Mouse (Mus musculus): Measurements from ENCODE around the gene Zfp384. TPM values are rescaled to one million over a fixed set of nuclear protein-coding genes. Genes with fewer than 3 reads are reported as not detected.

Zfp384 gene
- polyA plus RNA-seq (2012; rRNA removed), result 52.2 and 54.3 TPM in 2 replicates

GRCm38 (mm10) chr6:125009129-125009180 lies at the start of gene Zfp384:
TSS of gene Zfp384 (plus strand) at chr6:125009145.
- WGBS, result 0% methylated on average over 3 of the region's 3 CpGs
- DNase-seq (ENCODE audit: low read depth in 1 of 2, low spot score in 2 of 2), result no peak

DNA sequence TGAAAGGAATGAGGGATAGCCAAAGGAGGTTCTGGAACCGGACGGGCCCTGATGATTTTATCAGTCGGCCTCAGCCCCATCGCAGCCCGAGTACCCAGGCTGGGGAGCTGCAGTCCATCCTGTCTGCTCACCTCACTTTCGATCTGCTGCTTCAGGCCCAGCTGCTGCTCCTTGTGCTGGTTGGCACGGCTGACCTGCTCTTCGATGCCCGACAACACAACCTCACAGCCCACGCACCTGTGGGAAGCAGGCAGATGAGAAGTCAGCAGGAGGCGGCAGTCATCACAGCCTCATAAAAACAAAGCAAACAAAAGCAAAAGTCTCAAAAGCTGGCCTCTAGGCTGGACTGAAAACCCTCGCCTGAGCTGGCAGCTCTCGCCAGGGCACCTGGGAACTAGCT lies 49.0 kb upstream of the Zfp384 start:
- peaks cover 16% of the 10 kb centered on the region for H3K36me3 ChIP-seq (ENCODE audit: control insufficient read depth, insufficient read depth, low read length)
- no peak overlapping the region for H3K27ac ChIP-seq (ENCODE audit: insufficient read depth, low read length)
- 96% methylated on average over 13 of the region's 13 CpGs for whole genome bisulfite sequencing
- no peak overlapping the region for H3K4me3 ChIP-seq (ENCODE audit: extremely low read depth, insufficient read depth, insufficient read length)
- no peaks in the 10 kb centered on the region for H3K27me3 ChIP-seq (ENCODE audit: control insufficient read depth, insufficient read depth, low read length)
- peaks cover 6% of the 10 kb centered on the region; the same call in 1 of the 2 replicates for H3K4me1 ChIP-seq (ENCODE audit: control insufficient read depth, insufficient read depth, insufficient read length)
- TF ChIP-seq POLR2A (IDR thresholded peaks at IDR 0.05; ENCODE audit: low read depth, low read length) (no peak), CTCF (IDR thresholded peaks at IDR 0.05; ENCODE audit: extremely low read depth, insufficient read depth, insufficient read length, insufficient replicate concordance) (no peak)
- DNase-seq (ENCODE audit: low read depth in 1 of 2, low spot score in 2 of 2), result no peak

More at GRCm38 (mm10) chr6:125009129-125009180, at the start of gene Zfp384:
- Histone ChIP-seq H3K36me3 (ENCODE audit: control insufficient read depth, insufficient read depth, low read length) (peaks cover 11% of the 10 kb centered on the region; the same call in 1 of the 2 replicates), H3K27me3 (ENCODE audit: control insufficient read depth, insufficient read depth, low read length) (no peaks in the 10 kb centered on the region), H3K4me1 (ENCODE audit: control insufficient read depth, insufficient read depth, insufficient read length) (no peaks in the 10 kb centered on the region; the same call in 1 of the 2 replicates), H3K27ac (ENCODE audit: insufficient read depth, low read length) (peak within 1 kb of the TSS; percentile 99), H3K4me3 (ENCODE audit: extremely low read depth, insufficient read depth, insufficient read length) (peak within 1 kb of the TSS; percentile 82)
- no peak for TF ChIP-seq CTCF (IDR thresholded peaks at IDR 0.05; ENCODE audit: extremely low read depth, insufficient read depth, insufficient read length, insufficient replicate concordance)
- TF ChIP-seq POLR2A (IDR thresholded peaks at IDR 0.05; ENCODE audit: low read depth, low read length), result no peak

- Histone ChIP-seq H3K4me1 (ENCODE audit: control insufficient read depth, insufficient read depth, insufficient read length) (peaks cover 7% of the 10 kb centered on the region; the same call in 1 of the 2 replicates), H3K27me3 (ENCODE audit: control insufficient read depth, insufficient read depth, low read length) (no peaks in the 10 kb centered on the region), H3K27ac (ENCODE audit: insufficient read depth, low read length) (no peak overlapping the region), H3K4me3 (ENCODE audit: extremely low read depth, insufficient read depth, insufficient read length) (no peak overlapping the region), H3K36me3 (ENCODE audit: control insufficient read depth, insufficient read depth, low read length) (peaks cover 16% of the 10 kb centered on the region)
- WGBS, result 96% methylated on average over 12 of the region's 12 CpGs
- no peak for DNase-seq (ENCODE audit: low read depth in 1 of 2, low spot score in 2 of 2)
- TF ChIP-seq CTCF (IDR thresholded peaks at IDR 0.05; ENCODE audit: extremely low read depth, insufficient read depth, insufficient read length, insufficient replicate concordance) (no peak), POLR2A (IDR thresholded peaks at IDR 0.05; ENCODE audit: low read depth, low read length) (no peak)
These were observed 47.9 kb upstream of the Zfp384 start for GRCm38 (mm10) chr6:124961021-124961420.

DNA sequence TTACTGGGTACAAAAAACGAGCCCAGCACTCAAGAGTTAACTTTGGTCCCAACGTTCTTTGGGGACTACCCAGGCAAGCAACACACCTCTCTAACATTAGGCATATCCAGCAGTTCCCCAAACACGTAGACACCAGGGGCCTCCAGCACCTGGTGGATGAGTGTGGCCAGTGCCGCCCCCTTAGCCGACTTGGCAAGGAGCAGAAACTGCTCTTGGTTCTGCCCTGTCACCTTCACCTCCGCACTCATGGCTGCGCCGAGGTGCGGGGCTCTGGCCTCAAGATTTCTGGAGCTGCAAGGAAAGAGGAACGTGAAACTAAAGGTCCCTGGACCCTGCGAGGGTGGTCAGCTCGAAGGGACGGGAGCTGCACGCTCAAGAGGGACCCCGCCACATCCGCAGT lies 44.3 kb upstream of the Zfp384 start:
- H3K4me1 ChIP-seq (ENCODE audit: control insufficient read depth, insufficient read depth, insufficient read length), result peaks cover 7% of the 10 kb centered on the region; the same call in 1 of the 2 replicates
- no peak overlapping the region for H3K27ac ChIP-seq (ENCODE audit: insufficient read depth, low read length)
- H3K36me3 ChIP-seq (ENCODE audit: control insufficient read depth, insufficient read depth, low read length), result peaks cover 6% of the 10 kb centered on the region
- DNase-seq (ENCODE audit: low read depth in 1 of 2, low spot score in 2 of 2), result peak in 1 of 2 experiments; percentile 3
- peak overlapping the region; percentile 69; the same call in 1 of the 2 replicates for H3K4me3 ChIP-seq (ENCODE audit: extremely low read depth, insufficient read depth, insufficient read length)
- WGBS, result 7% methylated on average over 16 of the region's 16 CpGs
- H3K27me3 ChIP-seq (ENCODE audit: control insufficient read depth, insufficient read depth, low read length), result no peaks in the 10 kb centered on the region
- no peak for TF ChIP-seq POLR2A (IDR thresholded peaks at IDR 0.05; ENCODE audit: low read depth, low read length)
- TF ChIP-seq CTCF (IDR thresholded peaks at IDR 0.05; ENCODE audit: extremely low read depth, insufficient read depth, insufficient read length, insufficient replicate concordance), result no peak

- H3K27me3 ChIP-seq (ENCODE audit: control insufficient read depth, insufficient read depth, low read length), result no peaks in the 10 kb centered on the region
- under 1% methylated on average over 68 of the region's 68 CpGs for WGBS
- TF ChIP-seq CTCF (IDR thresholded peaks at IDR 0.05; ENCODE audit: extremely low read depth, insufficient read depth, insufficient read length, insufficient replicate concordance), result no peak
- peak; percentile 81 for TF ChIP-seq POLR2A (IDR thresholded peaks at IDR 0.05; ENCODE audit: low read depth, low read length)
- peak within 1 kb of the TSS; percentile 92 for H3K27ac ChIP-seq (ENCODE audit: insufficient read depth, low read length)
- H3K4me3 ChIP-seq (ENCODE audit: extremely low read depth, insufficient read depth, insufficient read length), result peak within 1 kb of the TSS; percentile 69
- H3K36me3 ChIP-seq (ENCODE audit: control insufficient read depth, insufficient read depth, low read length), result 0 out of 2 replicates have a peak, but pooled peaks cover 3% of the 10 kb centered on the region
- DNase-seq (ENCODE audit: low read depth in 1 of 2, low spot score in 2 of 2), result peak; percentile 90 to 98
- peaks cover 7% of the 10 kb centered on the region; the same call in 1 of the 2 replicates for H3K4me1 ChIP-seq (ENCODE audit: control insufficient read depth, insufficient read depth, insufficient read length)
These were observed 43.7 kb upstream of the Zfp384 start, which contains the start of gene Cops7a for GRCm38 (mm10) chr6:124965088-124965719. TSS of gene Cops7a (minus strand) at chr6:124965538.

- no peak for TF ChIP-seq CTCF (IDR thresholded peaks at IDR 0.05; ENCODE audit: extremely low read depth, insufficient read depth, insufficient read length, insufficient replicate concordance)
- TF ChIP-seq POLR2A (IDR thresholded peaks at IDR 0.05; ENCODE audit: low read depth, low read length), result no peak
- Histone ChIP-seq H3K27ac (ENCODE audit: insufficient read depth, low read length) (peak overlapping the region; percentile 86), H3K36me3 (ENCODE audit: control insufficient read depth, insufficient read depth, low read length) (0 out of 2 replicates have a peak, but pooled peaks cover 3% of the 10 kb centered on the region), H3K4me1 (ENCODE audit: control insufficient read depth, insufficient read depth, insufficient read length) (peaks cover 7% of the 10 kb centered on the region; the same call in 1 of the 2 replicates), H3K4me3 (ENCODE audit: extremely low read depth, insufficient read depth, insufficient read length) (peak overlapping the region; percentile 69), H3K27me3 (ENCODE audit: control insufficient read depth, insufficient read depth, low read length) (no peaks in the 10 kb centered on the region)
- 1% methylated on average over 15 of the region's 15 CpGs for WGBS
- DNase-seq (ENCODE audit: low read depth in 1 of 2, low spot score in 2 of 2), result peak in 1 of 2 experiments; percentile 2
These were observed 43.2 kb upstream of the Zfp384 start for GRCm38 (mm10) chr6:124965747-124966146.

- Histone ChIP-seq H3K27ac (ENCODE audit: insufficient read depth, low read length) (no peak overlapping the region), H3K4me3 (ENCODE audit: extremely low read depth, insufficient read depth, insufficient read length) (no peak overlapping the region), H3K36me3 (ENCODE audit: control insufficient read depth, insufficient read depth, low read length) (no peaks in the 10 kb centered on the region), H3K4me1 (ENCODE audit: control insufficient read depth, insufficient read depth, insufficient read length) (peaks cover 7% of the 10 kb centered on the region; the same call in 1 of the 2 replicates), H3K27me3 (ENCODE audit: control insufficient read depth, insufficient read depth, low read length) (no peaks in the 10 kb centered on the region)
- DNase-seq (ENCODE audit: low read depth in 1 of 2, low spot score in 2 of 2), result peak in 1 of 2 experiments; percentile 7
- WGBS, result 93% methylated on average over 7 of the region's 7 CpGs
- TF ChIP-seq POLR2A (IDR thresholded peaks at IDR 0.05; ENCODE audit: low read depth, low read length) (no peak), CTCF (IDR thresholded peaks at IDR 0.05; ENCODE audit: extremely low read depth, insufficient read depth, insufficient read length, insufficient replicate concordance) (no peak)
These were observed 42.4 kb upstream of the Zfp384 start for GRCm38 (mm10) chr6:124966466-124967118.

All from spleen, adult 2 months (tissue).